Mouse (Mus musculus) heart, postnatal 0 days (tissue): ENCODE results near the gene Gnl2. TPM values are rescaled to one million over a fixed set of nuclear protein-coding genes. Genes with fewer than 3 reads are reported as not detected.

Experiments used
- ATAC-seq: fragments of 200-750 bp; cut with Nextera tagmentation; 2 replicates; pipeline ENCODE4 v1.8.0; 2017; ENCODE audit warnings: low read depth, moderate number of reproducible peaks, moderate library complexity; ENCODE audit not compliant: insufficient read depth
- DNase-seq: peaks from one replicate; pipeline ENCODE4 v3.0.0-alpha.2; 2016; ENCODE audit warnings: low spot score
- H3K27ac ChIP-seq: fragments of 300-500 bp; sonication (generic); 2 replicates; pipeline ENCODE4 v1.5.1; 2014; ENCODE audit warnings: low read depth, mild to moderate bottlenecking
- H3K27me3 ChIP-seq: fragments of 300-500 bp; sonication (generic); 2 replicates; pipeline ENCODE4 v1.6.1; 2014; ENCODE audit warnings: low read length, mixed read lengths; ENCODE audit not compliant: control insufficient read depth, insufficient read depth
- H3K36me3 ChIP-seq: fragments of 300-500 bp; sonication (generic); replicated peaks from 2 replicates; pipeline ENCODE4 v1.6.1; 2014; ENCODE audit warnings: low read length, mixed read lengths; ENCODE audit not compliant: control insufficient read depth, insufficient read depth
- H3K4me1 ChIP-seq: fragments of 300-500 bp; sonication (generic); 2 replicates; pipeline ENCODE4 v1.6.1; 2014; ENCODE audit warnings: antibody characterized with exemption; ENCODE audit not compliant: control insufficient read depth, insufficient read depth
- H3K4me2 ChIP-seq: fragments of 300-500 bp; sonication (generic); 2 replicates; pipeline ENCODE4 v1.6.1; 2014; ENCODE audit warnings: low read depth, mild to moderate bottlenecking, low read length, moderate library complexity
- H3K4me3 ChIP-seq: fragments of 300-500 bp; sonication (generic); 2 replicates; pipeline ENCODE4 v1.5.1; 2014; ENCODE audit warnings: low read depth, low read length
- H3K9ac ChIP-seq: fragments of 300-500 bp; sonication (generic); replicated peaks from 2 replicates; pipeline ENCODE4 v1.6.1; 2014; ENCODE audit warnings: low read depth, low read length, mixed read lengths
- H3K9me3 ChIP-seq: fragments of 300-500 bp; sonication (generic); replicated peaks from 2 replicates; pipeline ENCODE4 v1.6.1; 2016; ENCODE audit warnings: low read length; ENCODE audit not compliant: control insufficient read depth
- CTCF ChIP-seq: IDR thresholded peaks from 2 replicates; pipeline ENCODE4 v1.5.1; 2016; ENCODE audit warnings: antibody characterized with exemption, control low read depth, low read depth
- EP300 ChIP-seq: IDR thresholded peaks from 2 replicates; pipeline ENCODE4 v1.6.1; 2016; ENCODE audit warnings: antibody characterized with exemption, low read depth
- WGBS: fragments of 180-500 bp; shearing (Covaris S2); extraction: QIAGEN DNeasy Blood & Tissue Kit; methylation state at CpG from one replicate; pipeline ENCODE4 v1.1.7; 2014; 5-methylcytosine and 5-hydroxymethylcytosine counted together
- polyA plus RNA-seq: library from polyadenylated mRNA; unstranded; fragments of >200 nt; fragmentation: Nextera tagmentation; extraction: Ambion mirVana; gene quantifications from 2 replicates; pipeline ENCODE4 v1.2.1, GENCODE M21; 2015
- total RNA-seq: library from RNA; depleted of rRNA; stranded (reverse); fragments of >200 nt; gene quantifications from 2 replicates; pipeline ENCODE4 v1.2.3, GENCODE M21; 2014; ENCODE audit warnings: low replicate concordance

Gnl2 gene
- total and polyA plus RNA-seq, 2 experiments from 2014 or later = 21.1 to 47.4 TPM

DNA sequence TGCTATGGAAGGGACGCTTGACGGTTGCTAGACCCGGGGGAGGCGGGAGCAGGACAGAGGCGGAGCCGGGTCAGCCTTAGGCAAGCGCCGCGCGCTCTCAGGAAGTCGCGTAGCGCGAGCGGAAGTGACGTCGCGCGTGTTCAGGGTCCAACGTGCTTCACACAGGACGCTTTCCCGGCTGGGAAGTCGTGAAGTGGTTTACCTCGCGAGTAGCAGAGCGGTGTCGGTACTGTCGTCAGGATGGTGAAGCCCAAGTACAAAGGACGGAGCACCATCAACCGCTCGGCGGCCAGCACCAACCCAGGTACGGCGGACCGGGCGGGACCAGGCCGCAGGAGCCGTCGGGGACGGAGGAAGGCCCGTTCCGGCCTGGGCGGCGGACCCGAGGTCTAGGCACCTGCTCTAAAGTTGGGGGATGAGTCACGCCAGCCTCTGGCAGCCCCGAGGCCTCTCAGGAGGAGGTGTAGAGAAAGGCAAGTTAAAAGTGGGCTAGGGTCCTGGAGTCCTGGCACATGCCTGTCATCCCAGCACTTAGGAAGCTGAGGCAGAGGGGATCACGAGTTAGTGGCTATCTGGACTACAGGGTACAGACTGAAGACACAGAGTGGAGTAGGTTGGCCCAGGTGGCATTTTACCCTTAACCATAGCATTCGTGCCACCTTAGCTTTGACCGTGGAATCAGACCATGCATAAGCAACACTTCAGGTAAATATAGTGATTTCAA lies 13.7 kb downstream of the Gnl2 start:
- peak; percentile 93 for DNase-seq
- Histone ChIP-seq H3K27me3 (no peaks in the 10 kb centered on the region), H3K4me1 (peaks cover 9% of the 10 kb centered on the region; the same call in 1 of the 2 replicates), H3K4me2 (peak overlapping the region; percentile 88), H3K27ac (peak overlapping the region; percentile 21; the same call in 1 of the 2 replicates), H3K36me3 (peaks cover 2% of the 10 kb centered on the region; the same call in 1 of the 2 replicates), H3K9me3 (no peaks in the 10 kb centered on the region), H3K9ac (peak overlapping the region; percentile 80), H3K4me3 (peak overlapping the region; percentile 71)
- WGBS = under 1% methylated on average over 50 of the region's 50 CpGs
- peak; percentile 100 for ATAC-seq
- no peak for TF ChIP-seq EP300
- TF ChIP-seq CTCF = no peak

GRCm38 (mm10) chr4:125034341-125034740 lies 18.0 kb downstream of the Gnl2 start:
- 95% methylated on average over 4 of the region's 4 CpGs for WGBS
- Histone ChIP-seq H3K27me3 (no peaks in the 10 kb centered on the region), H3K9ac (no peak overlapping the region), H3K9me3 (no peaks in the 10 kb centered on the region), H3K4me2 (no peak overlapping the region), H3K27ac (no peak overlapping the region), H3K4me1 (peaks cover 9% of the 10 kb centered on the region; the same call in 1 of the 2 replicates), H3K36me3 (peaks cover 32% of the 10 kb centered on the region), H3K4me3 (no peak overlapping the region)
- no peak for TF ChIP-seq EP300
- DNase-seq = no peak
- no peak for ATAC-seq

DNA sequence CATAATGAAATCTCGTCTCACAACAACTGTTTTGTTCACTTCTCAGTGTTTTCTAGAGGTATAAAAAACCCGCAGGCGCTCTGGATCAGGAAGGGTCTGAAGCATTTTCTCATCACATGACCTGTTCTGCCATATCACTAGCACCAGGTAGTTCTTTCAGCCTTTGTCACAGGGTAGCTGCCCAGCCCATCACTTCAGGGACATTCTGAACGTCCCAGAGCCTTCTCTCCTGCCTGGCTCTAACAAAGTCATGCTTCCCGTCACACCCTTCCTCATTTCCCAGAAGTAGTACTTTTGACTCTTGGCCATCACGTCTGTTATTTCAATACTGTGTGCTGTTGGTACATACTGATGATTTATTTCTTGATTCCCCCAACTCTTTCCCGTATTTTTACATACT lies 28.1 kb downstream of the Gnl2 start:
- no peaks in the 10 kb centered on the region for H3K4me1 ChIP-seq
- H3K27ac ChIP-seq = no peak overlapping the region
- DNase-seq = no peak
- no peak for TF ChIP-seq CTCF
- TF ChIP-seq EP300 = no peak
- no peak overlapping the region for H3K9ac ChIP-seq
- no peak overlapping the region for H3K4me3 ChIP-seq
- no peaks in the 10 kb centered on the region for H3K9me3 ChIP-seq
- no peak overlapping the region for H3K4me2 ChIP-seq
- no peaks in the 10 kb centered on the region for H3K27me3 ChIP-seq
- H3K36me3 ChIP-seq = peaks cover 95% of the 10 kb centered on the region
- ATAC-seq = no peak
- WGBS = 84% methylated on average over 7 of the region's 7 CpGs

DNA sequence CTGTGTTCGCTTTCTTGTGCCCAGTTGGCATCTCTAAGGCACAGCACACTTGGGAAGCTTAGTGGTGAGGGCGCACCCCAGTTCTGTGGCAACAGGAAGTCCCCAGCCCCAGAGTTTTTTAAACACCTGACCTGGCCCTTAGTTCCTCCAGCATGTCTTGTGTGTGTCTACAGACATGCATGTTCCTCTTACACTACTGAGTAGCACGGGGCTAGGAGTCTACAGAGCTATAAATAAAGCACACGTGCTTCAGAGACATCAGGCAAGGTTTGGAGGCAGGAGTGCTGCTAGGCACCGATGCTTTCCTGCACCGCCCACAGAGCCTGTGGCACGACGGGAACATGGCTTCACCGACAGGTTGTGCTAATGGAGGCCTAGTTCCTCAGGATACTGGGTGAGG lies 39.0 kb downstream of the Gnl2 start:
- Histone ChIP-seq H3K36me3 (peaks cover 49% of the 10 kb centered on the region), H3K4me2 (no peak overlapping the region), H3K9ac (no peak overlapping the region), H3K4me1 (peaks cover 15% of the 10 kb centered on the region; the same call in 1 of the 2 replicates), H3K27me3 (no peaks in the 10 kb centered on the region), H3K27ac (no peak overlapping the region), H3K9me3 (no peaks in the 10 kb centered on the region), H3K4me3 (no peak overlapping the region)
- TF ChIP-seq CTCF (no peak), EP300 (no peak)
- ATAC-seq = 0 out of 2 replicates have a peak, but pooled peaks have one; percentile 49
- WGBS = 61% methylated on average over 9 of the region's 9 CpGs
- DNase-seq = no peak

- TF ChIP-seq EP300 (no peak), CTCF (no peak)
- Histone ChIP-seq H3K4me2 (no peak overlapping the region), H3K4me3 (no peak overlapping the region), H3K9me3 (no peaks in the 10 kb centered on the region), H3K27me3 (no peaks in the 10 kb centered on the region), H3K4me1 (peaks cover 15% of the 10 kb centered on the region; the same call in 1 of the 2 replicates), H3K36me3 (peaks cover 39% of the 10 kb centered on the region), H3K9ac (no peak overlapping the region), H3K27ac (no peak overlapping the region)
- WGBS = 90% methylated on average over 4 of the region's 4 CpGs
- DNase-seq (no peak), ATAC-seq (no peak)
These were observed 40.1 kb downstream of the Gnl2 start for GRCm38 (mm10) chr4:125056476-125056875.
